ENCODE assay signal across 17 mouse cellular contexts in the genomic region with DNA sequence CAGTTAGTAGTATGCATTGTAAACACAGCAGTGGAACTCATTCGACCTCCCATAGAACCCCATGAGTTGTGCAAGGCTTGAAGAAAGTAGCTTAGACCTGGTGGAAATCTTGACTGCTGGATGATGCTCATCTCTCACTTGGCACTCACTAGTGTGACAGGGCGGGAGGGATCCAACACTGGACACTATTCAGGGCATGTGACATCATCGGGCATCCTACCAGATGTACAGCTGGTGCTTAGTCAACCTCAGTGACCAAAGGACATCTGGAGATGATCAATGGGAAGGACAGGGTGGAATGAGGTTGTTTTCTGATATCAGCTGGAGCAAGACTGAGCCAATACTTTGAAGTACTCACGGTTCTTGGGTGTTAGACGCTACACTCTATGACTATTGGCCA.
A peak's percentile ranks its signal among the peaks of the same experiment; 100 is the strongest.
DNase-seq lines count a peak whose midpoint lies in the region; ATAC-seq and TF ChIP-seq lines count a peak whose summit lies in the region.
"Had no signal": no experiment of that assay in that cellular context is flagged by ENCODE, and none has a peak within 500 bp of the region (broad histone marks: within the 10 kb centered on the region; RNA-seq: fewer than 3 reads in every experiment).

No protein-coding gene starts in this region.

- no peak for TF ChIP-seq POLR2A in liver, adult 2 months (IDR thresholded peaks at IDR 0.05; ENCODE audit: extremely low read depth, insufficient read depth, low read length)

- no peaks in the 10 kb centered on the region for H3K27me3 ChIP-seq in liver, adult 2 months (ENCODE audit: control insufficient read depth, insufficient read depth, low read length)
- no peaks in the 10 kb centered on the region for H3K27me3 ChIP-seq in liver, embryonic 11.5 days (replicated peaks; ENCODE audit: control insufficient read depth, insufficient read depth, low read length)
- no peaks in the 10 kb centered on the region for H3K27me3 ChIP-seq in hindbrain, postnatal 0 days (ENCODE audit: insufficient read depth, low read length)
- H3K27me3 ChIP-seq: neural tube, embryonic 12.5 days had no signal

- no peak for TF ChIP-seq CTCF in liver, adult 2 months (IDR thresholded peaks at IDR 0.05; ENCODE audit: low read depth, low read length)
- TF ChIP-seq CTCF in hindbrain, postnatal 0 days (IDR thresholded peaks at IDR 0.05; ENCODE audit: low read depth): no peak

- no peaks in the 10 kb centered on the region for H3K9me3 ChIP-seq in liver, embryonic 11.5 days (ENCODE audit: control insufficient read depth, low read length)
- H3K9me3 ChIP-seq in hindbrain, postnatal 0 days (ENCODE audit: low read length): no peaks in the 10 kb centered on the region
- H3K9me3 ChIP-seq: neural tube, embryonic 12.5 days had no signal

- no peaks in the 10 kb centered on the region for H3K4me1 ChIP-seq in liver, adult 2 months (ENCODE audit: control insufficient read depth, insufficient read depth, low read length)
- no peaks in the 10 kb centered on the region for H3K4me1 ChIP-seq in liver, embryonic 11.5 days (replicated peaks; ENCODE audit: control insufficient read depth, insufficient read depth, low read length)
- peaks cover 6% of the 10 kb centered on the region for H3K4me1 ChIP-seq in hindbrain, postnatal 0 days (ENCODE audit: insufficient read depth, low read length)

- H3K36me3 ChIP-seq in liver, adult 2 months (ENCODE audit: control insufficient read depth, insufficient read depth, low read length): no peaks in the 10 kb centered on the region
- H3K36me3 ChIP-seq in liver, embryonic 11.5 days (ENCODE audit: control insufficient read depth, insufficient read depth, low read length): no peaks in the 10 kb centered on the region
- no peaks in the 10 kb centered on the region for H3K36me3 ChIP-seq in hindbrain, postnatal 0 days (ENCODE audit: insufficient read depth, low read length)
- H3K36me3 ChIP-seq: neural tube, embryonic 12.5 days had no signal

- H3K27ac ChIP-seq in liver, adult 2 months (replicated peaks; ENCODE audit: insufficient read depth, low read depth, low read length): no peak overlapping the region
- no peak overlapping the region for H3K27ac ChIP-seq in liver, embryonic 11.5 days (ENCODE audit: low read depth, low read length)
- no peak overlapping the region for H3K27ac ChIP-seq in hindbrain, postnatal 0 days
- H3K27ac ChIP-seq: neural tube, embryonic 12.5 days had no signal

- DNase-seq in cerebellum, postnatal 10 days: peak; percentile 38 to 50
- no peak for DNase-seq in cerebellum, adult 9-11 months
- DNase-seq in liver, adult 2 months (ENCODE audit: extremely low read depth, low read depth, low spot score): peak; percentile 53
- no peak for DNase-seq in liver, embryonic 11.5 days (ENCODE audit: low spot score)
- peak; percentile 64 for DNase-seq in heart, adult 8-10 months (ENCODE audit: low spot score)
- DNase-seq in lung, postnatal 25 days (ENCODE audit: low spot score): peak; percentile 15
- no peak for DNase-seq in spleen, postnatal 14 days (ENCODE audit: low spot score in 2 of 2)
- DNase-seq in hindbrain, postnatal 0 days (ENCODE audit: low spot score): no peak
- DNase-seq: B cell, adult 2 months; embryo, embryonic 11 days; kidney, postnatal 14 days; left cerebral cortex, postnatal 4 days; liver, postnatal 0 days; midbrain, embryonic 14.5 days; retina, postnatal 1 day; thymus, postnatal 14 days had no signal

- no peak for ATAC-seq in liver, embryonic 11.5 days (replicated peaks; ENCODE audit: low FRiP score)
- no peak for ATAC-seq in hindbrain, postnatal 0 days
- ATAC-seq: liver, postnatal 0 days had no signal

- no peak overlapping the region for H3K4me2 ChIP-seq in liver, embryonic 11.5 days
- H3K4me2 ChIP-seq in hindbrain, postnatal 0 days (ENCODE audit: low read depth, low read length): no peak overlapping the region
- H3K4me2 ChIP-seq: neural tube, embryonic 12.5 days had no signal

- 70% methylated on average over 5 of the region's 5 CpGs for WGBS in liver, adult 2 months
- WGBS in liver, embryonic 11.5 days: 73% methylated on average over 5 of the region's 5 CpGs
- 87% methylated on average over 5 of the region's 5 CpGs for WGBS in hindbrain, postnatal 0 days

- no peaks in the 10 kb centered on the region for H3K79me2 ChIP-seq in liver, adult 2 months (ENCODE audit: control insufficient read depth, insufficient read depth, low read length)

- H3K9ac ChIP-seq in liver, adult 2 months (ENCODE audit: low read depth, low read length): no peak overlapping the region
- H3K9ac ChIP-seq in liver, embryonic 11.5 days (ENCODE audit: low read depth, low read length): no peak overlapping the region
- no peak overlapping the region for H3K9ac ChIP-seq in hindbrain, postnatal 0 days (replicated peaks; ENCODE audit: low read length)
- H3K9ac ChIP-seq: liver, postnatal 0 days; neural tube, embryonic 12.5 days had no signal

- no peak overlapping the region for H3K4me3 ChIP-seq in liver, adult 2 months (ENCODE audit: insufficient read depth, low read depth, low read length)
- no peak overlapping the region for H3K4me3 ChIP-seq in liver, embryonic 11.5 days (ENCODE audit: low read depth, low read length)
- H3K4me3 ChIP-seq in hindbrain, postnatal 0 days (ENCODE audit: low read length): no peak overlapping the region
- H3K4me3 ChIP-seq: neural tube, embryonic 12.5 days had no signal

Comparison
In these comparisons a context has a peak if more than half of its experiments do, and no peak if none do; other contexts are left out.
1. DNase-seq: peak in cerebellum, postnatal 10 days (2 of 2), liver, adult 2 months (single experiment), heart, adult 8-10 months (single experiment) and lung, postnatal 25 days (single experiment); none in cerebellum, adult 9-11 months (single experiment), liver, embryonic 11.5 days (single experiment), spleen, postnatal 14 days (0 of 2) and hindbrain, postnatal 0 days (single experiment).